23 mouse cellular contexts compared by ENCODE assay signal in genomic region chr10:17908731-17909130, GRCm38 (mm10). TPM values are rescaled to one million over a fixed set of nuclear protein-coding genes. Genes with fewer than 3 reads are reported as not detected.
DNase-seq lines count a peak whose midpoint lies in the region; ATAC-seq and TF ChIP-seq lines count a peak whose summit lies in the region.
"Had no signal": no experiment of that assay in that cellular context is flagged by ENCODE, and none has a peak within 500 bp of the region (broad histone marks: within the 10 kb centered on the region; RNA-seq: fewer than 3 reads in every experiment).

No protein-coding gene starts in this region.

- peak; percentile 82 for ATAC-seq in frontal cortex, adult (ENCODE audit: low TSS enrichment)
- ATAC-seq in lung, postnatal 0 days = no peak
- no peak for ATAC-seq in hindbrain, embryonic 14.5 days (ENCODE audit: low FRiP score)
- ATAC-seq: forebrain, postnatal 0 days; liver, postnatal 0 days had no signal

- H3K36me3 ChIP-seq in lung, postnatal 0 days (ENCODE audit: insufficient read depth, low read length) = no peaks in the 10 kb centered on the region
- peaks cover 27% of the 10 kb centered on the region for H3K36me3 ChIP-seq in hindbrain, embryonic 14.5 days (replicated peaks; ENCODE audit: control insufficient read depth, insufficient read depth)

- no peak overlapping the region for H3K9ac ChIP-seq in lung, postnatal 0 days (replicated peaks; ENCODE audit: low read depth)
- H3K9ac ChIP-seq in hindbrain, embryonic 14.5 days = no peak overlapping the region
- H3K9ac ChIP-seq: embryonic facial prominence, embryonic 12.5 days; forebrain, postnatal 0 days; heart, embryonic 13.5 days; hindbrain, embryonic 12.5 days; limb, embryonic 12.5 days; liver, postnatal 0 days; neural tube, embryonic 12.5 days had no signal

- TF ChIP-seq EP300 in lung, postnatal 0 days (IDR thresholded peaks at IDR 0.05) = no peak

- no peak overlapping the region for H3K4me2 ChIP-seq in lung, postnatal 0 days (replicated peaks; ENCODE audit: low read depth, low read length)
- H3K4me2 ChIP-seq in hindbrain, embryonic 14.5 days (replicated peaks) = no peak overlapping the region
- H3K4me2 ChIP-seq: embryonic facial prominence, embryonic 12.5 days; heart, embryonic 13.5 days; hindbrain, embryonic 12.5 days; limb, embryonic 12.5 days; liver, embryonic 11.5 days; neural tube, embryonic 12.5 days had no signal

- H3K27ac ChIP-seq in lung, postnatal 0 days (ENCODE audit: low read length) = no peak overlapping the region
- H3K27ac ChIP-seq in hindbrain, embryonic 14.5 days = no peak overlapping the region
- H3K27ac ChIP-seq: embryonic facial prominence, embryonic 12.5 days; heart, adult 2 months; heart, embryonic 13.5 days; hindbrain, embryonic 12.5 days; limb, embryonic 12.5 days; neural tube, embryonic 12.5 days had no signal

- peaks cover 4% of the 10 kb centered on the region; the same call in 1 of the 2 replicates for H3K4me1 ChIP-seq in lung, postnatal 0 days (ENCODE audit: insufficient read depth, low read depth, low read length)
- H3K4me1 ChIP-seq in hindbrain, embryonic 14.5 days (replicated peaks; ENCODE audit: control insufficient read depth, insufficient read depth, low read length) = no peaks in the 10 kb centered on the region
- H3K4me1 ChIP-seq: embryonic facial prominence, embryonic 12.5 days; hindbrain, embryonic 12.5 days; limb, embryonic 12.5 days; neural tube, embryonic 12.5 days had no signal

- no peak for TF ChIP-seq CTCF in lung, postnatal 0 days (IDR thresholded peaks at IDR 0.05)

- no peak overlapping the region for H3K4me3 ChIP-seq in lung, postnatal 0 days (ENCODE audit: low read depth, low read length)
- H3K4me3 ChIP-seq in hindbrain, embryonic 14.5 days (replicated peaks; ENCODE audit: low read length) = no peak overlapping the region
- H3K4me3 ChIP-seq: embryonic facial prominence, embryonic 12.5 days; heart, adult 2 months; heart, embryonic 13.5 days; hindbrain, embryonic 12.5 days; limb, embryonic 12.5 days; neural tube, embryonic 12.5 days had no signal

- no peak for DNase-seq in frontal cortex, postnatal 10 days (ENCODE audit: low spot score in 2 of 2)
- DNase-seq in lung, postnatal 0 days (ENCODE audit: low spot score) = peak; percentile 40
- no peak for DNase-seq in lung, postnatal 4 days
- peak; percentile 37 to 62 for DNase-seq in layer of hippocampus, adult 8-10 months (ENCODE audit: low spot score in 2 of 2)
- no peak for DNase-seq in hindbrain, embryonic 14.5 days (ENCODE audit: low spot score)
- DNase-seq in yolk sac, embryonic 10.5 days (ENCODE audit: low spot score) = no peak
- DNase-seq: adrenal gland, postnatal 25 days; cerebellum, postnatal 25 days; forebrain, postnatal 0 days; gastrocnemius, postnatal 36 days; heart, adult 2 months; heart, postnatal 14 days; kidney, adult 18-20 months; liver, postnatal 0 days; midbrain, embryonic 14.5 days; thymus, postnatal 25 days had no signal

- H3K9me3 ChIP-seq in lung, postnatal 0 days (ENCODE audit: low read length) = no peaks in the 10 kb centered on the region
- H3K9me3 ChIP-seq in hindbrain, embryonic 14.5 days (ENCODE audit: control insufficient read depth, low read length) = 0 out of 2 replicates have a peak, but pooled peaks cover 5% of the 10 kb centered on the region
- H3K9me3 ChIP-seq: embryonic facial prominence, embryonic 12.5 days; hindbrain, embryonic 12.5 days; limb, embryonic 12.5 days; neural tube, embryonic 12.5 days had no signal

- no peaks in the 10 kb centered on the region for H3K27me3 ChIP-seq in lung, postnatal 0 days (replicated peaks; ENCODE audit: insufficient read depth, low read length)
- no peaks in the 10 kb centered on the region for H3K27me3 ChIP-seq in hindbrain, embryonic 14.5 days (ENCODE audit: control insufficient read depth, insufficient read depth, low read length)
- H3K27me3 ChIP-seq: embryonic facial prominence, embryonic 12.5 days; heart, embryonic 13.5 days; hindbrain, embryonic 12.5 days; limb, embryonic 12.5 days; neural tube, embryonic 12.5 days had no signal

- 19% methylated on average over 4 of the region's 4 CpGs for WGBS in lung, postnatal 0 days
- WGBS in hindbrain, embryonic 14.5 days = 84% methylated on average over 4 of the region's 4 CpGs

RNA-seq across cellular contexts. Expression of gene Heca, which starts 39.1 kb away (rescaled TPM):
- polyA plus RNA-seq in lung, postnatal 0 days (2015; fragmentation: Nextera tagmentation; extraction: Ambion mirVana) = 8.2 TPM in 2 replicates
- 10 to 100 TPM; 29.8 to 32.3 (median 30.1) TPM for total RNA-seq in layer of hippocampus, adult 8-10 months (2022)
- 6.7 and 8.1 TPM in 2 replicates for polyA plus RNA-seq in hindbrain, embryonic 14.5 days (2014; fragmentation: Nextera tagmentation; extraction: Ambion mirVana)

Comparison
In these comparisons a context has a peak if more than half of its experiments do, and no peak if none do; other contexts are left out.
1. DNase-seq: peak in lung, postnatal 0 days (single experiment) and layer of hippocampus, adult 8-10 months (2 of 2); none in frontal cortex, postnatal 10 days (0 of 2), lung, postnatal 4 days (0 of 2), hindbrain, embryonic 14.5 days (single experiment) and yolk sac, embryonic 10.5 days (single experiment).